Mouse (Mus musculus) liver, postnatal 0 days (tissue): ENCODE measurements around the gene AI593442.

ENCODE experiments used
- CTCF ChIP-seq: sonication (generic); IDR thresholded peaks from 2 replicates; pipeline ENCODE4 v1.5.1; 2016; ENCODE audit warnings: antibody characterized with exemption, low read depth
- EP300 ChIP-seq: IDR thresholded peaks from 2 replicates; pipeline ENCODE4 v1.6.1; 2016; ENCODE audit warnings: antibody characterized with exemption, low read depth, mild to moderate bottlenecking

DNA sequence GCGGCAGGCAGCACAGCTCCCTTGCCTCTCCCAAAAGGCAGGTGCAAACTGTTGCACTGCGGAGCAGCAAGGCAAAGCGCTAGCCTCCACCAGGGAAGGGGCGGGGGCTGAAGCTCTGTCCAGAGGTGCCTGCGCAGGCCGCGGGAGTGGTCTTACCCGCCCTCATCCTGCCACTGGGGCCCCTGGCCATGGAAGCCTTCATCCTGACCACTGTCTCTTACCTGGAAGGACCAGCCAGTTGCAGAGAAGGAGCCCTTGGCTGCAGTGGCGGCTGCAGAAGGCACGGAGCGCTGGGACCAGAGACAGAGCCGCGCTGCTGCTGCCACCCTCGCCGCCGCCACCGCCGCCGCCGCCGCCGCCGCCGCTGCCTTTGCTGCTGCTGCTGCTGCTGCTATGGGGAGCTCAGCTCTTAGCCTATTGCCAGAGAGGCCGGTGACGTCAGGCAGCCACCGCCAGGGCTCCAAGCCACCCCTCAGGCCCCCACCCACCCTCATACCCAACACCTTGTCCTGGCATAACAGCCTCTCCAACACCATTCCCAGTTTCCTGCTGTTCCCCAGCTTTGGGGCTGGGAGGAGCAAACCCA, at the start of gene AI593442:
- TF ChIP-seq CTCF (no peak), EP300 (no peak)
